ENCODE assay signal across 8 mouse cellular contexts in genomic region chr17:32550900-32551770, GRCm38 (mm10). TPM values are rescaled to one million over a fixed set of nuclear protein-coding genes. Genes with fewer than 3 reads are reported as not detected.
DNase-seq lines count a peak whose midpoint lies in the region; ATAC-seq lines count a peak whose summit lies in the region.

No protein-coding gene starts in this region.

- DNase-seq in adrenal gland, adult 18-20 months (ENCODE audit: low spot score in 2 of 2): peak; percentile 70
- DNase-seq in gastrocnemius, postnatal 10 days: peak; percentile 66
- peak; percentile 74 to 77 for DNase-seq in left cerebral cortex, adult 8-10 months (ENCODE audit: low spot score in 2 of 2)
- peak; percentile 88 to 90 for DNase-seq in right cerebral cortex, postnatal 10 days (ENCODE audit: low spot score in 2 of 2)
- peak; percentile 68 to 72 for DNase-seq in urinary bladder, postnatal 4 days (ENCODE audit: low spot score in 2 of 2)

- peak; percentile 99 for ATAC-seq in common myeloid progenitor, adult 5-6 weeks (replicated peaks; ENCODE audit: low read depth, poor library complexity, severe bottlenecking)
- peak; percentile 85 for ATAC-seq in inflammation-experienced regulatory T-cells, adult 6 months
- peak; percentile 95 for ATAC-seq in megakaryocyte, adult 5-6 weeks (ENCODE audit: poor library complexity, severe bottlenecking)

RNA-seq across cellular contexts. Expression of gene Cyp4f16, which starts 14.8 kb away (rescaled TPM):
- 10 to 100 TPM in 1 of 2 experiments, 1 to 10 TPM in 1; 9.9 to 10.5 TPM for total RNA-seq in adrenal gland, adult 18-20 months (2021)
- 9.6 and 11.6 TPM in 2 replicates for total RNA-seq in common myeloid progenitor, adult 5-6 weeks (2017)
- total RNA-seq in gastrocnemius, postnatal 10 days (2021): 1 to 10 TPM; 4.5 to 5.9 TPM
- 10 to 100 TPM; 10.0 to 18.3 (median 17.0) TPM for polyA plus RNA-seq in inflammation-experienced regulatory T-cells, adult 6 months (2017; shearing (Covaris generic))
- 1 to 10 TPM; 4.8 to 7.1 (median 6.4) TPM for total RNA-seq in left cerebral cortex, adult 8-10 months (2022)
- total RNA-seq in megakaryocyte, adult 5-6 weeks (2015): 25.2 and 28.3 TPM in 2 replicates
- 19.0 and 39.0 TPM in 2 replicates for total RNA-seq in megakaryocyte, adult 5-6 weeks (2017)

RNA-seq across cellular contexts. Expression of gene Cyp4f17, which starts 45.3 kb away (rescaled TPM):
- total RNA-seq in adrenal gland, adult 18-20 months (2021): 10 to 100 TPM; 11.3 to 12.4 TPM
- total RNA-seq in common myeloid progenitor, adult 5-6 weeks (2017): 0.50 and 2.0 TPM in 2 replicates
- total RNA-seq in gastrocnemius, postnatal 10 days (2021): 1 to 10 TPM; 1.7 to 2.3 TPM
- polyA plus RNA-seq in inflammation-experienced regulatory T-cells, adult 6 months (2017; shearing (Covaris generic)): 10 to 100 TPM; 10.3 to 11.9 (median 10.8) TPM
- 1 to 10 TPM; 3.9 to 6.4 (median 4.6) TPM for total RNA-seq in left cerebral cortex, adult 8-10 months (2022)
- total RNA-seq in megakaryocyte, adult 5-6 weeks (2015): 0.36 and 0.38 TPM in 2 replicates
- 0.66 and 0.98 TPM in 2 replicates for total RNA-seq in megakaryocyte, adult 5-6 weeks (2017)

Comparison
In these comparisons a context has a peak if more than half of its experiments do, and no peak if none do; other contexts are left out.
1. Peak in every context shown above with its lines: DNase-seq and ATAC-seq.